Mouse (Mus musculus): ENCODE measurements around the gene Cav2.

DNA sequence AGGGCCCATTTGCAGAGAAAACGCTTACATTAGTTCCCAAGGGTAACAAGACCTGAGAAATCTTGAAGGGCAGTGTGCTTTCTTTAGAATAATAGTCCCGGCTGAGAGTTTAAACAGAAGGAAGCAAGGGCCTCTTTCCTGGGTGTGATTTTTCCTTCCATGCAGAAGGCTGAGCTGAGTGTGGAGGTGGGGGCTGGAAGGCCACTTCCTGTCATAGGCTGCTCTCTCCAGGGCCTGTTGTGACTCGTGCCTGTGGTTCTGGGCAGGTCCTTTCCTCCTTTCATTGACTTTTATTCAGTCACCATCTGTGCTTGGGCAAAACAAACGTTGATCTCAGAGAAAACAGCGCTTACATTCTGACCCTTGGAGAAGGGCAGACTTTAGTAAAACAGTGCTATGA is 1.2 kb downstream of the Cav2 start:
- TF ChIP-seq POLR2A (IDR thresholded peaks at IDR 0.05; ENCODE audit: insufficient read length, low read depth): no peak
- TF ChIP-seq TCF3 (IDR thresholded peaks at IDR 0.05; ENCODE audit: insufficient read length, low read depth): no peak
- no peak for TF ChIP-seq CEBPB (IDR thresholded peaks at IDR 0.05; ENCODE audit: insufficient read depth, poor library complexity, severe bottlenecking)
- TF ChIP-seq E2F4 (IDR thresholded peaks at IDR 0.05; ENCODE audit: insufficient read depth): no peak
- TF ChIP-seq MAX (IDR thresholded peaks at IDR 0.05; ENCODE audit: low read depth): no peak
- TF ChIP-seq SRF (IDR thresholded peaks at IDR 0.05; ENCODE audit: control insufficient read depth, insufficient read length, low read depth): no peak
- no peak for TF ChIP-seq POLR2AphosphoS2 (IDR thresholded peaks at IDR 0.05; ENCODE audit: insufficient read length, low read depth)
- no peak for TF ChIP-seq TCF12 (IDR thresholded peaks at IDR 0.05; ENCODE audit: insufficient read depth, poor library complexity, severe bottlenecking)
- TF ChIP-seq USF1 (IDR thresholded peaks at IDR 0.05; ENCODE audit: low read depth): no peak
- no peak for TF ChIP-seq MYOD1 (IDR thresholded peaks at IDR 0.05; ENCODE audit: control insufficient read depth in 1 of 3, insufficient read length in 2 of 3, low read depth in 2 of 3)
- no peak for TF ChIP-seq REST (IDR thresholded peaks at IDR 0.05; ENCODE audit: insufficient read depth, insufficient read length)

All from myocyte (in vitro differentiated cells).